Mouse (Mus musculus): ENCODE data around the gene Uba52. TPM values are rescaled to one million over a fixed set of nuclear protein-coding genes. Genes with fewer than 3 reads are reported as not detected.
A peak's percentile ranks its signal among the peaks of the same experiment; 100 is the strongest.

Uba52 gene
- polyA plus RNA-seq, 1 experiment from 2014 or later = 836 TPM

- no peaks in the 10 kb centered on the region for H3K27me3 ChIP-seq (replicated peaks; ENCODE audit: insufficient read depth, low read length)
- TF ChIP-seq CTCF (IDR thresholded peaks at IDR 0.05) (no peak), EP300 (IDR thresholded peaks at IDR 0.05) (no peak)
- H3K4me1 ChIP-seq (ENCODE audit: insufficient read depth, low read depth, low read length) = peaks cover 22% of the 10 kb centered on the region
- ATAC-seq = no peak
- H3K27ac ChIP-seq (ENCODE audit: low read length) = peak overlapping the region; percentile 95
- WGBS = 53% methylated on average over 5 of the region's 5 CpGs
- H3K4me2 ChIP-seq (replicated peaks; ENCODE audit: low read depth, low read length) = peak overlapping the region; percentile 85
- DNase-seq (ENCODE audit: low spot score) = no peak
- H3K4me3 ChIP-seq (ENCODE audit: low read depth, low read length) = 0 out of 2 replicates have a peak overlapping the region, but pooled peaks have one; percentile 90
- no peaks in the 10 kb centered on the region for H3K9me3 ChIP-seq (ENCODE audit: low read length)
- H3K36me3 ChIP-seq (ENCODE audit: insufficient read depth, low read length) = 0 out of 2 replicates have a peak, but pooled peaks cover 7% of the 10 kb centered on the region
- no peak overlapping the region for H3K9ac ChIP-seq (replicated peaks; ENCODE audit: low read depth)
Measured at GRCm38 (mm10) chr8:70541081-70541480, 30.5 kb upstream of the Uba52 start.

- Histone ChIP-seq H3K27ac (ENCODE audit: low read length) (peak overlapping the region; percentile 95), H3K4me3 (ENCODE audit: low read depth, low read length) (peak overlapping the region; percentile 90)
- 15% methylated on average over 7 of the region's 7 CpGs for WGBS
Measured at GRCm38 (mm10) chr8:70540507-70541071, 30.0 kb upstream of the Uba52 start.

GRCm38 (mm10) chr8:70540013-70540506 lies 29.5 kb upstream of the Uba52 start:
- DNase-seq (ENCODE audit: low spot score) (no peak), ATAC-seq (no peak)
- peak overlapping the region; percentile 85 for H3K4me2 ChIP-seq (replicated peaks; ENCODE audit: low read depth, low read length)
- TF ChIP-seq CTCF (IDR thresholded peaks at IDR 0.05) (no peak), EP300 (IDR thresholded peaks at IDR 0.05) (no peak)
- 0% methylated on average over 4 of the region's 4 CpGs for WGBS
- peaks cover 22% of the 10 kb centered on the region for H3K4me1 ChIP-seq (ENCODE audit: insufficient read depth, low read depth, low read length)
- H3K9me3 ChIP-seq (ENCODE audit: low read length) = no peaks in the 10 kb centered on the region
- peak overlapping the region; percentile 95 for H3K27ac ChIP-seq (ENCODE audit: low read length)
- H3K9ac ChIP-seq (replicated peaks; ENCODE audit: low read depth) = peak overlapping the region; percentile 87
- 0 out of 2 replicates have a peak, but pooled peaks cover 8% of the 10 kb centered on the region for H3K36me3 ChIP-seq (ENCODE audit: insufficient read depth, low read length)
- peak overlapping the region; percentile 90 for H3K4me3 ChIP-seq (ENCODE audit: low read depth, low read length)
- no peaks in the 10 kb centered on the region for H3K27me3 ChIP-seq (replicated peaks; ENCODE audit: insufficient read depth, low read length)

More at GRCm38 (mm10) chr8:70540507-70541071, 30.0 kb upstream of the Uba52 start:
- H3K27me3 ChIP-seq (replicated peaks; ENCODE audit: insufficient read depth, low read length) = no peaks in the 10 kb centered on the region
- H3K36me3 ChIP-seq (ENCODE audit: insufficient read depth, low read length) = 0 out of 2 replicates have a peak, but pooled peaks cover 8% of the 10 kb centered on the region
- TF ChIP-seq CTCF (IDR thresholded peaks at IDR 0.05) (no peak), EP300 (IDR thresholded peaks at IDR 0.05) (no peak; the same call in 1 of the 2 replicates)
- peak overlapping the region; percentile 87 for H3K9ac ChIP-seq (replicated peaks; ENCODE audit: low read depth)
- no peak for ATAC-seq
- H3K4me1 ChIP-seq (ENCODE audit: insufficient read depth, low read depth, low read length) = peaks cover 22% of the 10 kb centered on the region
- peak; percentile 78 for DNase-seq (ENCODE audit: low spot score)
- H3K9me3 ChIP-seq (ENCODE audit: low read length) = no peaks in the 10 kb centered on the region
- peak overlapping the region; percentile 85 for H3K4me2 ChIP-seq (replicated peaks; ENCODE audit: low read depth, low read length)

GRCm38 (mm10) chr8:70539077-70539813 lies 28.6 kb upstream of the Uba52 start, which contains the start of gene Ell:
Gene Ell, plus strand, starts transcription at chr8:70539457.
- ATAC-seq (peak; percentile 86), DNase-seq (ENCODE audit: low spot score) (peak; percentile 100)
- H3K9ac ChIP-seq (replicated peaks; ENCODE audit: low read depth) = peak within 1 kb of the TSS; percentile 87
- peak within 1 kb of the TSS; percentile 90 for H3K4me3 ChIP-seq (ENCODE audit: low read depth, low read length)
- WGBS = 2% methylated on average over 55 of the region's 58 CpGs
- H3K4me2 ChIP-seq (replicated peaks; ENCODE audit: low read depth, low read length) = peak within 1 kb of the TSS; percentile 85
- H3K4me1 ChIP-seq (ENCODE audit: insufficient read depth, low read depth, low read length) = peaks cover 17% of the 10 kb centered on the region
- no peaks in the 10 kb centered on the region for H3K27me3 ChIP-seq (replicated peaks; ENCODE audit: insufficient read depth, low read length)
- H3K27ac ChIP-seq (ENCODE audit: low read length) = peak within 1 kb of the TSS; percentile 95
- H3K36me3 ChIP-seq (ENCODE audit: insufficient read depth, low read length) = 0 out of 2 replicates have a peak, but pooled peaks cover 8% of the 10 kb centered on the region
- TF ChIP-seq CTCF (IDR thresholded peaks at IDR 0.05) (no peak), EP300 (IDR thresholded peaks at IDR 0.05) (no peak)
- H3K9me3 ChIP-seq (ENCODE audit: low read length) = no peaks in the 10 kb centered on the region

GRCm38 (mm10) chr8:70538633-70539076 lies 28.1 kb upstream of the Uba52 start:
- ATAC-seq = peak; percentile 76
- 1% methylated on average over 32 of the region's 32 CpGs for whole genome bisulfite sequencing
- peak overlapping the region; percentile 90 for H3K4me3 ChIP-seq (ENCODE audit: low read depth, low read length)

More at GRCm38 (mm10) chr8:70538633-70539076, 28.1 kb upstream of the Uba52 start:
- no peaks in the 10 kb centered on the region for H3K27me3 ChIP-seq (replicated peaks; ENCODE audit: insufficient read depth, low read length)
- peak overlapping the region; percentile 95 for H3K27ac ChIP-seq (ENCODE audit: low read length)
- H3K9me3 ChIP-seq (ENCODE audit: low read length) = no peaks in the 10 kb centered on the region
- TF ChIP-seq CTCF (IDR thresholded peaks at IDR 0.05) = no peak
- TF ChIP-seq EP300 (IDR thresholded peaks at IDR 0.05) = no peak
- 0 out of 2 replicates have a peak, but pooled peaks cover 8% of the 10 kb centered on the region for H3K36me3 ChIP-seq (ENCODE audit: insufficient read depth, low read length)
- H3K9ac ChIP-seq (replicated peaks; ENCODE audit: low read depth) = peak overlapping the region; percentile 27
- peak; percentile 99 for DNase-seq (ENCODE audit: low spot score)
- peak overlapping the region; percentile 85 for H3K4me2 ChIP-seq (replicated peaks; ENCODE audit: low read depth, low read length)
- H3K4me1 ChIP-seq (ENCODE audit: insufficient read depth, low read depth, low read length) = peaks cover 11% of the 10 kb centered on the region
